Mouse (Mus musculus) sigmoid colon, adult 10 weeks (tissue): ENCODE data around the gene Cks2. TPM values are rescaled to one million over a fixed set of nuclear protein-coding genes. Genes with fewer than 3 reads are reported as not detected.

ENCODE experiments used
- polyA plus RNA-seq: library from polyadenylated mRNA; stranded (reverse); fragments of 350-450 nt; fragmentation: Illumina TruSeq; extraction: RNeasy Lipid Tissue Mini Kit (QIAGEN cat#74804); gene quantifications from one replicate; pipeline ENCODE4 v1.2.3, GENCODE M21; 2014; ENCODE audit warnings: low read depth, low replicate concordance

The Cks2 gene
- 198 TPM for polyA plus RNA-seq

GRCm38 (mm10) chr13:51644829-51645789, at the start of gene Cks2:
Gene Cks2 (plus strand): TSS chr13:51645232.

DNA sequence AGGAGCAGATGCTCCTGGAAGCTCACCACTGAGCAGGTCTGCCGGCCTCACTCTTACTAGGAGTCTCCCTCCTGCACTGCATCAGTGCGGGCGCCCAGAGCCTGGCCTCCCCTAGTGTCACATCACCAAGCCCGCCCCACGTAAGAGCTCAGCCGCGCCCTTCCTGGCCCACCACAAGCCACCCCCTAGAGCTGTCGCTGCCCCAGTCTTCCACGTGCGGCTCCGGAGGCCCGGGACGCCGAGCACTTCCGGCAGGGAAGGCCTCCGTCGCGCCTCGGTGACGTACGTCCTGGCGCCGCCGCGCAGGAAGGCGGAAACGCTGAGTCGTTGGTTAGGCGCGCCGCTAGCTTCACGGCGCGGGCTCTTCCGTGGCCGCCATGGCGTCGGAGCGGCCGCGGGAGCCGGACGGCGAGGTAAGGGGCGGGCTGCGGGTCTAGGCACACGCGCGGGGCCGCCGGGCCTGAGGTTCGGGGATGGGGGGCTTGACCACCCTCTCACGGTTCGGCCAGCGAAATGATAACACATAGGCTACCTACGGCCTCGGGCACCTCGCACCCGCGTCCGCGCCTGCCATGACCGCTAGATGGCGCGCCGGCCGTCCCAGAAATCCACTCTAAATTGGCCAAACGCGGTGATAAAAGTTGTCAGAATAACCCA, 6.5 kb downstream of the Cks2 start, which contains the start of gene Secisbp2:
Secisbp2 (plus strand) TSS at position 290 of the 657 bp plus-strand sequence.

Other genes starting within 250 kb of the Cks2 start
- gene S1pr3, start 236.6 kb upstream of the Cks2 start, polyA plus RNA-seq, result 1.4 TPM
- 0.22 TPM for gene Shc3, start 75.8 kb upstream of the Cks2 start, polyA plus RNA-seq
- 12.6 TPM for gene Secisbp2, start 6.5 kb downstream of the Cks2 start, polyA plus RNA-seq
- 6.4 TPM for gene Sema4d, start 148.5 kb downstream of the Cks2 start, polyA plus RNA-seq
- not detected for gene Gadd45g, start 201.4 kb downstream of the Cks2 start, polyA plus RNA-seq